Comparison of ENCODE assay signal across 11 mouse cellular contexts in genomic region chr15:27674041-27674440, GRCm38 (mm10).
"Had no signal": no experiment of that assay in that cellular context is flagged by ENCODE, and none has a peak within 500 bp of the region (broad histone marks: within the 10 kb centered on the region; RNA-seq: fewer than 3 reads in every experiment).

No protein-coding gene starts in this region.

- H3K9ac ChIP-seq: kidney, embryonic 15.5 days; limb, embryonic 13.5 days; liver, embryonic 14.5 days; midbrain, embryonic 13.5 days; neural tube, embryonic 15.5 days; stomach, embryonic 15.5 days had no signal

- H3K27ac ChIP-seq: kidney, embryonic 15.5 days; limb, embryonic 13.5 days; liver, embryonic 14.5 days; midbrain, embryonic 13.5 days; neural tube, embryonic 15.5 days; stomach, embryonic 15.5 days had no signal

- ATAC-seq: midbrain, embryonic 13.5 days had no signal

- DNase-seq: kidney, adult 11 months; kidney, postnatal 14 days; left cerebral cortex, postnatal 4 days; thymus, postnatal 4 days had no signal

- H3K4me3 ChIP-seq: kidney, embryonic 15.5 days; limb, embryonic 13.5 days; midbrain, embryonic 13.5 days; myocyte; neural tube, embryonic 15.5 days; stomach, embryonic 15.5 days had no signal

- H3K9me3 ChIP-seq: kidney, embryonic 15.5 days; limb, embryonic 13.5 days; midbrain, embryonic 13.5 days; neural tube, embryonic 15.5 days; stomach, embryonic 15.5 days had no signal

- H3K4me2 ChIP-seq: kidney, embryonic 15.5 days; limb, embryonic 13.5 days; midbrain, embryonic 13.5 days; neural tube, embryonic 15.5 days; stomach, embryonic 15.5 days had no signal

- H3K36me3 ChIP-seq: kidney, embryonic 15.5 days; limb, embryonic 13.5 days; midbrain, embryonic 13.5 days; neural tube, embryonic 15.5 days; stomach, embryonic 15.5 days had no signal

- H3K27me3 ChIP-seq: kidney, embryonic 15.5 days; limb, embryonic 13.5 days; midbrain, embryonic 13.5 days; neural tube, embryonic 15.5 days had no signal
